Mouse (Mus musculus): ENCODE measurements around the gene 6330409D20Rik.

6330409D20Rik gene

GRCm38 (mm10) chr2:32693823-32694411 is 46.9 kb downstream of the 6330409D20Rik start:
- peak; percentile 97 for DNase-seq

- DNase-seq: no peak
These were observed 47.5 kb downstream of the 6330409D20Rik start for GRCm38 (mm10) chr2:32693282-32693681.

DNA sequence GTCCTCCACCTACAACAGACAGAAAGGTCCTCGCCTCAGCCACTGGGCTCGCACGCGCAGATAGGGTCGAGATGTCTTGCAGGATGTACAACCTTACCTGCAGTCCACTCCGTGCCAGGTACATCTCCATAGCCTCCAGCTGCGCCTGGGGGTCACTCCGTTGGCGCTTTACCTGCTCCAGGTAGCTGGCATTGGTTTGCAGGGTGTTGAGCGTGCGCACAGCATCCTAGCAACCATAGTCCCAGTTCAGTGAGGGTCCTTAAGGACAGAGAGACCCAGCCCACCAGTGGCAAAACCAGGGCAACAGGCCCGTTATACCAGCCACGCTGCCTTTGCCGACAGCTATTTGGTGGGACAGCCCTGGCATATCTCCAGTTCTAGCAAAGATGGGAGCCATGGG is 48.3 kb downstream of the 6330409D20Rik start:
- no peak for DNase-seq

GRCm38 (mm10) chr2:32691041-32691440 is 49.8 kb downstream of the 6330409D20Rik start:
- no peak for DNase-seq

DNA sequence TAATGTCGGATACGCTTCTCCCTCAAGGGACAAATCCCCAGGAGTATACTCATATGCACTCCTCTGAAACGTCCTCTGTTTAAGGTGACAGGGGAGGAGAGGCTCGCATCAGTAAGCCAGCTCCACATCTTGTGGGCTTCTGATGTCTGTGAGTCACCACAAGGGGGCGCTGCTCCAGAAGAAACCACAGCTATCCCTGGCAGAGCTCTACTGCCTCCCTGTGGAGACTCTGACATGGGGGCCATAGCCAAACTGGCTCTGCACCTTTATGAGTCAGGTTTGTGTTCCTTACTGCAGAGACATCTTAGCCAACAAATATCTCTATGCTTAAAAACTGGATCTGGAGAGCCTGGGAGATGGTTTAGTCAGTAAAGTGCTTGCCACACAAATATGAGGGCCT is 51.4 kb downstream of the 6330409D20Rik start:
- DNase-seq: peak; percentile 96

DNA sequence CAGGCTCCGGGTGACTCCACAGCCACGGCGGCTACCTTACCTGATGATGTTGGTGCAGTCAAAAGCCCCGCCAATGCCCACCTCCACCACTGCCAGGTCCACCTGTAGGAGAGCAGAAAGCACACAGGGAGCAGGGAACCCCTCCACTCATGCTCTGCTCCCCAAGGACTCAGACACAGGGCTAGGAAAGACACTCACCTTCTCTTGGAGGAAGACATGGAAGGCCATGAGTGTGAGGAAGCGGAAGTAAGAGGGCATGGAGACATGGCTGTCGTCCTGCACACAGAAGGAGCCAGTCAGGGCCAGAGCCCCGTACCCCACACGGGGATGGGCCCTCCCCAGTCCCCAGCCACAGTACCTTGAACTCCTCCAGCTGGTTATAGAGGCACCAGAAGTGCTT is 53.3 kb downstream of the 6330409D20Rik start:
- no peak for DNase-seq

DNA sequence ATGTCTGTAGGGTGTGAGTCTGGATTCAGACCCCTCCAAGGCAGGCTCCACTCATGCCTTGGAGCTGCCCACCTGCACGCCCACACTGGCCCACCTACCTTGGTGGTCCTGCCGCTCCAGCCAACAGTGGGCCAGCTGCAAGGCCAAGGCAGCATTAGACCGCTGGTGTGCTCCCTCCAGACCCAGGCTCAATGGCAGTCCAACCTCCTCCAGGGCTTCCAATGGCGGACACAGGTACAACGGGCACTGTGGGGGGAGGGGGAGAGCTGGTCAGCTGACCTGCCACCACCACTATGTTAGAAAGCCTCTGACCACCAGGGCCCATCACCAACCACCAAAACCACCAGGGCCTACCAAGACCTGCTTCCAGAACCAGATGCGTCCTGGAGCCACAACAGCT is 54.2 kb downstream of the 6330409D20Rik start:
- DNase-seq: no peak

DNA sequence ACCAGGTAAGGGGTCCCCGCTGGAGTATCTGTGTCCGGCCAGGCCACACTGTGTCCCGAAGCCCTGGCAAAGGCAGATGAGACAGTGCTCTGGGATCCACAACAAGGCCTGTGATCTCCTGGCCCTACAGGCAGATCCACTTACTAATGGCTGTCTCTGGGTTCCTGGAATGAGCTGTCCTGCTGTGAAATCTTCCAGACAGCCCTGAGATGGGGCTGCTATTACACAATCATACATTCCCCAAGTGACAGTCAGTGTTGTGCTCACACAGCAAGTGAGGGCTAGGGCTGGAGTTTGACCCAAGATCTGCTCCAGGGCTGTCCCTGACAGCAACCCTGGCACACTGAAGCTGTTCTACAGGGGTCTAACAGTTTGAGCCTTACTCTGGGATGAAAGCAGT is 55.0 kb downstream of the 6330409D20Rik start:
- no peak for DNase-seq

GRCm38 (mm10) chr2:32684681-32685428 is 56.0 kb downstream of the 6330409D20Rik start:
- DNase-seq: no peak

DNA sequence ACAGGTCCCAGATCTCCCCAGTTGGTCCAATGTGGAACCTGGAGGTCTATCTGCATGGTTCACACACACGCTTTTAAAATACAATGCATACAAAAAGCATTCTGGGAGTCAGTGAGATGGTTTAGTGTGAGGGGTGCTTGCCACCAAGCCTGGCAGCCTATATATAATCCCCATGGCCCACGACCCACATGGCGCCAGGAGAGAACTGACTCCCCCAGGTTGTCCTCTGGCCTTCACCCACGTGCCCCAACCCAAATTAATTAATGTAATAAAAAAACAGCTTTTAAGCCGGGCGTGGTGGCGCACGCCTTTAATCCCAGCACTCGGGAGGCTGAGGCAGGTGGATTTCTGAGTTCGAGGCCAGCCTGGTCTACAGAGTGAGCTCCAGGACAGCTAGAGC is 57.1 kb downstream of the 6330409D20Rik start:
- no peak for DNase-seq

DNA sequence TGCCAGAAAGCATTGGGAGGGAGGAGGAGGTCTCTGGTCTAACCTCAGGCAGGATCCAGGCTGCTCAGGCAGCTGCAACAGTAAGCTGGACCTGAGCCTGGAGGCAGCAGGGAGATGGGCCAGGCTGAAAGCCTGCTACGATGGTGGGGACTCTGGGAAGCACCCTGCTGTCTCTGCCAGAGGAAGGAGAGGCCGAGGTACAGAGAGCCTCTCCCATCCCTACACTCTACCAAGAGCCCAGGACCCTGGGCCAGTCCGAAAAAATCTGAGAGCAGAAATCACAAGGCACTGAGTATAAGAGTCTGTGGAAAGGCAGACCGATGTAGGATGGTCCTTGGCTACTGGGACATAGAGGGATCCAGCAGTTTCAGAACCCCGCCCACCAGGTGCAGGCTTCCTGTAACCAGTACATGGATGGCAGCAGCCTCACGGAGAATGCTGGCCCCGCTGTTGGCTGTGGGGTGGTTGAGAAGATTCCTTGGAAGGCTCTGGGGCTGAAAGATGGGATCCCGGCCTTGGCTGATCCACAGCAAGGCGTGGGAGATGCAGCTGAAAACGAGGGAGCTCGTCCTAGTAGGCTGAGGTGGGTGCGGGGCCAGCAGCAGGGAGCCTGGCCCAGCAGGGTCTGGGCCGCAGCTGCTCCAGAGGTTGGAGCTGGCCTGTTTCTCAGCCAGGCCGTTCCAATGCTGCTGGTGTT is 57.9 kb downstream of the 6330409D20Rik start:
- DNase-seq: no peak
